Mouse (Mus musculus): ENCODE results near the gene Tnks1bp1.

The Tnks1bp1 gene

GRCm38 (mm10) chr2:85038336-85038735, 9.5 kb upstream of the Tnks1bp1 start:
- no peak for DNase-seq (ENCODE audit: low read depth, low spot score)

- no peak for DNase-seq (ENCODE audit: low read depth, low spot score)
Measured at GRCm38 (mm10) chr2:85043623-85044022, 4.2 kb upstream of the Tnks1bp1 start.

- DNase-seq (ENCODE audit: low read depth, low spot score), result no peak
Measured at GRCm38 (mm10) chr2:85046222-85046621, 1.6 kb upstream of the Tnks1bp1 start.

- no peak for DNase-seq (ENCODE audit: low read depth, low spot score)
Measured at GRCm38 (mm10) chr2:85047081-85047480, 741 bp upstream of the Tnks1bp1 start.

GRCm38 (mm10) chr2:85048168-85048751, 438 bp downstream of the Tnks1bp1 start:
- peak; percentile 34 for DNase-seq (ENCODE audit: low read depth, low spot score)

- no peak for DNase-seq (ENCODE audit: low read depth, low spot score)
Measured at GRCm38 (mm10) chr2:85049277-85049676, 1.5 kb downstream of the Tnks1bp1 start.

GRCm38 (mm10) chr2:85050001-85050634, 2.3 kb downstream of the Tnks1bp1 start:
- DNase-seq (ENCODE audit: low read depth, low spot score), result no peak

GRCm38 (mm10) chr2:85050746-85051145, 2.9 kb downstream of the Tnks1bp1 start:
- DNase-seq (ENCODE audit: low read depth, low spot score), result no peak

GRCm38 (mm10) chr2:85053192-85053816, 5.5 kb downstream of the Tnks1bp1 start:
- no peak for DNase-seq (ENCODE audit: low read depth, low spot score)

- DNase-seq (ENCODE audit: low read depth, low spot score), result no peak
Measured at GRCm38 (mm10) chr2:85056711-85057110, 8.9 kb downstream of the Tnks1bp1 start.

- DNase-seq (ENCODE audit: low read depth, low spot score), result no peak
Measured at GRCm38 (mm10) chr2:85059677-85060076, 11.9 kb downstream of the Tnks1bp1 start.

- no peak for DNase-seq (ENCODE audit: low read depth, low spot score)
Measured at GRCm38 (mm10) chr2:85060591-85061060, 12.8 kb downstream of the Tnks1bp1 start.

GRCm38 (mm10) chr2:85061107-85061541, 13.3 kb downstream of the Tnks1bp1 start:
- DNase-seq (ENCODE audit: low read depth, low spot score), result no peak

- no peak for DNase-seq (ENCODE audit: low read depth, low spot score)
Measured at GRCm38 (mm10) chr2:85065141-85065875, 17.5 kb downstream of the Tnks1bp1 start.

- DNase-seq (ENCODE audit: low read depth, low spot score), result no peak
Measured at GRCm38 (mm10) chr2:85066937-85067336, 19.1 kb downstream of the Tnks1bp1 start.

- DNase-seq (ENCODE audit: low read depth, low spot score), result no peak
Measured at GRCm38 (mm10) chr2:85067903-85068625, 20.2 kb downstream of the Tnks1bp1 start.

- no peak for DNase-seq (ENCODE audit: low read depth, low spot score)
Measured at GRCm38 (mm10) chr2:85068626-85069025, 20.8 kb downstream of the Tnks1bp1 start.

GRCm38 (mm10) chr2:85070086-85070485, 22.3 kb downstream of the Tnks1bp1 start:
- DNase-seq (ENCODE audit: low read depth, low spot score), result no peak

- DNase-seq (ENCODE audit: low read depth, low spot score), result no peak
Measured at GRCm38 (mm10) chr2:85071921-85072320, 24.1 kb downstream of the Tnks1bp1 start.

- DNase-seq (ENCODE audit: low read depth, low spot score), result no peak
Measured at GRCm38 (mm10) chr2:85073751-85074150, 25.9 kb downstream of the Tnks1bp1 start.
